ENCODE assay signal across 8 mouse cellular contexts in genomic region chr1:36064861-36065760, GRCm38 (mm10). TPM values are rescaled to one million over a fixed set of nuclear protein-coding genes. Genes with fewer than 3 reads are reported as not detected.
DNase-seq lines count a peak whose midpoint lies in the region; ATAC-seq and TF ChIP-seq lines count a peak whose summit lies in the region.

No protein-coding gene starts in this region.

- H3K36me3 ChIP-seq in ES-Bruce4 (ENCODE audit: control insufficient read depth, insufficient read depth, low read length, poor library complexity, severe bottlenecking): peaks cover 3% of the 10 kb centered on the region; the same call in 1 of the 2 replicates
- H3K36me3 ChIP-seq in forebrain, embryonic 12.5 days (replicated peaks): no peaks in the 10 kb centered on the region
- H3K36me3 ChIP-seq in heart, postnatal 0 days (replicated peaks; ENCODE audit: control insufficient read depth, insufficient read depth, low read length): no peaks in the 10 kb centered on the region
- H3K36me3 ChIP-seq in liver, embryonic 15.5 days (replicated peaks): peaks cover 4% of the 10 kb centered on the region
- no peaks in the 10 kb centered on the region for H3K36me3 ChIP-seq in neural tube, embryonic 11.5 days (ENCODE audit: control insufficient read depth, insufficient read depth, low read length)
- no peaks in the 10 kb centered on the region for H3K36me3 ChIP-seq in stomach, embryonic 16.5 days (ENCODE audit: control insufficient read depth, insufficient read depth, low read length)

- peak overlapping the region; percentile 95 for H3K27ac ChIP-seq in ES-Bruce4 (ENCODE audit: insufficient read depth, low read length)
- H3K27ac ChIP-seq in forebrain, embryonic 12.5 days: peak overlapping the region; percentile 61
- H3K27ac ChIP-seq in heart, postnatal 0 days (ENCODE audit: low read depth): peak overlapping the region; percentile 41
- peak overlapping the region; percentile 58 for H3K27ac ChIP-seq in liver, embryonic 15.5 days (replicated peaks)
- 0 out of 2 replicates have a peak overlapping the region, but pooled peaks have one; percentile 44 for H3K27ac ChIP-seq in neural tube, embryonic 11.5 days (ENCODE audit: low read depth, low read length)
- peak overlapping the region; percentile 36 for H3K27ac ChIP-seq in stomach, embryonic 16.5 days (ENCODE audit: low read length)

- ATAC-seq in forebrain, embryonic 12.5 days (ENCODE audit: low FRiP score): peak; percentile 68
- peak; percentile 59 for ATAC-seq in heart, postnatal 0 days (ENCODE audit: insufficient read depth, low read depth)
- no peak for ATAC-seq in liver, embryonic 15.5 days (ENCODE audit: insufficient read depth)
- ATAC-seq in neural tube, embryonic 11.5 days (ENCODE audit: insufficient read depth, low FRiP score, low TSS enrichment): peak; percentile 51; the same call in 1 of the 2 replicates
- peak; percentile 45; the same call in 1 of the 2 replicates for ATAC-seq in stomach, embryonic 16.5 days (ENCODE audit: insufficient read depth, low FRiP score)

- peak overlapping the region; percentile 46 for H3K4me2 ChIP-seq in forebrain, embryonic 12.5 days
- peak overlapping the region; percentile 57 for H3K4me2 ChIP-seq in heart, postnatal 0 days (ENCODE audit: low read depth, low read length)
- peak overlapping the region; percentile 73 for H3K4me2 ChIP-seq in liver, embryonic 15.5 days
- H3K4me2 ChIP-seq in neural tube, embryonic 11.5 days (ENCODE audit: low read depth): peak overlapping the region; percentile 42
- H3K4me2 ChIP-seq in stomach, embryonic 16.5 days (ENCODE audit: low read depth, low read length): peak overlapping the region; percentile 54

- H3K9me3 ChIP-seq in ES-Bruce4 (replicated peaks; ENCODE audit: control insufficient read depth, insufficient read depth, low read length, poor library complexity, severe bottlenecking): no peaks in the 10 kb centered on the region
- no peaks in the 10 kb centered on the region for H3K9me3 ChIP-seq in forebrain, embryonic 12.5 days
- no peaks in the 10 kb centered on the region for H3K9me3 ChIP-seq in heart, postnatal 0 days (replicated peaks; ENCODE audit: control insufficient read depth, low read length)
- no peaks in the 10 kb centered on the region for H3K9me3 ChIP-seq in liver, embryonic 15.5 days (replicated peaks)
- no peaks in the 10 kb centered on the region for H3K9me3 ChIP-seq in neural tube, embryonic 11.5 days (ENCODE audit: control insufficient read depth, low read length)
- no peaks in the 10 kb centered on the region for H3K9me3 ChIP-seq in stomach, embryonic 16.5 days (replicated peaks; ENCODE audit: control insufficient read depth, low read length)

- peak overlapping the region; percentile 64 for H3K4me3 ChIP-seq in ES-Bruce4 (ENCODE audit: low read depth, low read length)
- H3K4me3 ChIP-seq in forebrain, embryonic 12.5 days (replicated peaks): peak overlapping the region; percentile 18
- H3K4me3 ChIP-seq in heart, postnatal 0 days (ENCODE audit: low read depth, low read length): peak overlapping the region; percentile 26
- H3K4me3 ChIP-seq in liver, embryonic 15.5 days (replicated peaks): peak overlapping the region; percentile 37
- H3K4me3 ChIP-seq in neural tube, embryonic 11.5 days (ENCODE audit: low read depth, low read length): no peak overlapping the region
- peak overlapping the region; percentile 29 for H3K4me3 ChIP-seq in stomach, embryonic 16.5 days (replicated peaks; ENCODE audit: low read length)

- no peak for TF ChIP-seq POLR2A in ES-Bruce4 (IDR thresholded peaks at IDR 0.05; ENCODE audit: insufficient read depth, low read length)

- TF ChIP-seq CTCF in ES-Bruce4 (IDR thresholded peaks at IDR 0.05; ENCODE audit: low read depth, low read length): peak; percentile 54
- TF ChIP-seq CTCF in heart, postnatal 0 days (IDR thresholded peaks at IDR 0.05; ENCODE audit: low read depth): peak; percentile 89

- peak; percentile 68; the same call in 1 of the 2 replicates for TF ChIP-seq EP300 in ES-Bruce4 (IDR thresholded peaks at IDR 0.05; ENCODE audit: insufficient read depth, low read depth, low read length)
- TF ChIP-seq EP300 in heart, postnatal 0 days (IDR thresholded peaks at IDR 0.05; ENCODE audit: low read depth): peak; percentile 30; the same call in 1 of the 2 replicates

- H3K27me3 ChIP-seq in ES-Bruce4 (ENCODE audit: control insufficient read depth, insufficient read depth, low read length, poor library complexity, severe bottlenecking): no peaks in the 10 kb centered on the region
- H3K27me3 ChIP-seq in forebrain, embryonic 12.5 days: peaks cover 38% of the 10 kb centered on the region
- H3K27me3 ChIP-seq in heart, postnatal 0 days (ENCODE audit: control insufficient read depth, insufficient read depth, low read length): no peaks in the 10 kb centered on the region
- no peaks in the 10 kb centered on the region for H3K27me3 ChIP-seq in liver, embryonic 15.5 days
- H3K27me3 ChIP-seq in neural tube, embryonic 11.5 days (ENCODE audit: control insufficient read depth, insufficient read depth, low read length): peaks cover 3% of the 10 kb centered on the region; the same call in 1 of the 2 replicates
- H3K27me3 ChIP-seq in stomach, embryonic 16.5 days (ENCODE audit: control insufficient read depth, insufficient read depth, low read length): no peaks in the 10 kb centered on the region

- H3K9ac ChIP-seq in ES-Bruce4 (ENCODE audit: low read depth, poor library complexity, severe bottlenecking): peak overlapping the region; percentile 62
- peak overlapping the region; percentile 26; the same call in 1 of the 2 replicates for H3K9ac ChIP-seq in forebrain, embryonic 12.5 days
- H3K9ac ChIP-seq in heart, postnatal 0 days (replicated peaks; ENCODE audit: low read depth, low read length): peak overlapping the region; percentile 38
- peak overlapping the region; percentile 52 for H3K9ac ChIP-seq in liver, embryonic 15.5 days
- H3K9ac ChIP-seq in neural tube, embryonic 11.5 days (ENCODE audit: low read length): peak overlapping the region; percentile 51
- H3K9ac ChIP-seq in stomach, embryonic 16.5 days (ENCODE audit: low read length): peak overlapping the region; percentile 68

- WGBS in forebrain, embryonic 12.5 days: under 1% methylated on average over 24 of the region's 24 CpGs
- WGBS in heart, postnatal 0 days: 3% methylated on average over 24 of the region's 24 CpGs
- under 1% methylated on average over 24 of the region's 24 CpGs for WGBS in liver, embryonic 15.5 days (ENCODE audit: insufficient replicate concordance)
- under 1% methylated on average over 24 of the region's 24 CpGs for WGBS in neural tube, embryonic 11.5 days
- under 1% methylated on average over 24 of the region's 24 CpGs for WGBS in stomach, embryonic 16.5 days

- peaks cover 12% of the 10 kb centered on the region for H3K4me1 ChIP-seq in ES-Bruce4 (ENCODE audit: control insufficient read depth, insufficient read depth, low read length)
- H3K4me1 ChIP-seq in forebrain, embryonic 12.5 days: peaks cover 66% of the 10 kb centered on the region
- H3K4me1 ChIP-seq in heart, postnatal 0 days (ENCODE audit: control insufficient read depth, insufficient read depth): peaks cover 23% of the 10 kb centered on the region
- peaks cover 69% of the 10 kb centered on the region for H3K4me1 ChIP-seq in liver, embryonic 15.5 days (replicated peaks)
- H3K4me1 ChIP-seq in neural tube, embryonic 11.5 days (ENCODE audit: control insufficient read depth, insufficient read depth, low read length): peaks cover 17% of the 10 kb centered on the region
- H3K4me1 ChIP-seq in stomach, embryonic 16.5 days (ENCODE audit: control insufficient read depth, insufficient read depth, low read length): peaks cover 35% of the 10 kb centered on the region

- DNase-seq in c-Kit-positive CD71-positive TER-119-positive erythroid progenitor cells, embryonic 14.5 days (ENCODE audit: low spot score): peak; percentile 83
- DNase-seq in heart, postnatal 0 days (ENCODE audit: low spot score): peak; percentile 93
- peak; percentile 93 to 95 for DNase-seq in kidney, postnatal 36 days
- peak; percentile 95 for DNase-seq in neural tube, embryonic 11.5 days (ENCODE audit: low spot score)

RNA-seq across cellular contexts. Expression of gene Hs6st1, which starts 3.1 kb away (rescaled TPM):
- polyA plus RNA-seq in ES-Bruce4 (2011; ENCODE audit: insufficient read depth, insufficient read length, low read depth, missing spikeins): 75.6 and 79.2 TPM in 2 replicates
- 5.1 and 8.4 TPM in 2 replicates for polyA plus RNA-seq in forebrain, embryonic 12.5 days (2016; fragmentation: Nextera tagmentation; extraction: Ambion mirVana)
- total RNA-seq in heart, postnatal 0 days (2014; rRNA removed; ENCODE audit: low replicate concordance): 31.5 and 39.8 TPM in 2 replicates
- 2.7 and 3.2 TPM in 2 replicates for polyA plus RNA-seq in heart, postnatal 0 days (2015; fragmentation: Nextera tagmentation; extraction: Ambion mirVana)
- polyA plus RNA-seq in liver, embryonic 15.5 days (2015; fragmentation: Nextera tagmentation; extraction: Ambion mirVana): 13.2 and 17.4 TPM in 2 replicates
- 25.2 and 27.7 TPM in 2 replicates for polyA plus RNA-seq in neural tube, embryonic 11.5 days (2014; fragmentation: Nextera tagmentation; extraction: Ambion mirVana)
- 4.8 and 5.2 TPM in 2 replicates for polyA plus RNA-seq in stomach, embryonic 16.5 days (2015; fragmentation: Nextera tagmentation; extraction: Ambion mirVana)

Comparison
In these comparisons a context has a peak if more than half of its experiments do, and no peak if none do; other contexts are left out.
1. H3K27ac ChIP-seq: peak in every context shown above with its lines; median percentile 95 in ES-Bruce4; 61 in forebrain, embryonic 12.5 days; 58 in liver, embryonic 15.5 days; 44 in neural tube, embryonic 11.5 days; 41 in heart, postnatal 0 days; 36 in stomach, embryonic 16.5 days.